Mouse (Mus musculus) kidney, adult 2 months (tissue): ENCODE results near the gene Ajap1.

Experiments used
- CTCF ChIP-seq: fragments of 200-500 bp; conservative IDR thresholded peaks from 2 replicates; pipeline ENCODE4 v1.5.1; 2011; ENCODE audit warnings: low read depth, mild to moderate bottlenecking, control low read depth, low read length, moderate library complexity, mixed read lengths; ENCODE audit not compliant: insufficient read depth, insufficient read length
- POLR2A ChIP-seq: fragments of 200-500 bp; IDR thresholded peaks from one replicate; pipeline ENCODE4 v1.6.1; 2011; ENCODE audit warnings: low read depth, low read length, control low read depth

DNA sequence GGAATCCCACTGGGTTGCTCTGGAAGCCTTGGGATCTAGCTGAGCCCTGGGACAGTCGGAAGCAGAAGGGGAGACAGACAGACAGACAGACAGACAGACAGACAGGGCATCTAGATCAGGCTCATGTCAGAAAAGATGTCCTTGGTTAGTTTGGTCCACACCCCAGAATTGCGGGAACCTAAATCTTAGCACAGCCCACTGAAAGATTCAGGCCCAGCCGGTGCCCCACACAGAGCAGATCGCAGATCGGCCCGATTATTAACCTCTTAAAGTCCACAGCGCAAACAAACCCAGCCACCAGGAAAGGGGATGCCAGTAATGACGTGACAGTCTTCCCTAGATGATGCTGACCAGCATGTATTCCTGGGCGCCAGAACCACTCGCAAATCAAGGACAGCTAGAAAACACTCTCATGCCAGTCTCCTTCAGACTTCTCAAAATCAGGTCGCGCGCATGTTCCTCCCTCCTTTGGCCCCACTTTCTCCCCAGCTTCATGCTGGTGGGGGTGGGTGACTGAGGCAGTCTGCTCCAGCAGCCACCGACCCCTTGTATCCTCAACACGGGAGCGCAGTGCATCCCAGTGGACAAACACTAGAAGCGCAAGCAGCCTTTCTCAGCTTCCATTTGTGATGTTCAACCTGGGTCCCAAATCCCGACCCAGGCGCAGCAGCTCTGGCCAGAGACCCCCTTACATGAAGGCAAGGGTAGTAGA, 1.9 kb downstream of the Ajap1 start:
- peak; percentile 37; the same call in 1 of the 2 replicates for TF ChIP-seq CTCF
- no peak for TF ChIP-seq POLR2A
